Mouse (Mus musculus): ENCODE data around the gene Slc4a10.
"Not testable (repeated sequence)": the region's sequence is repeated elsewhere in the genome, so short reads cannot be mapped to it uniquely, and the experiment has no call there.

Gene Slc4a10

GRCm38 (mm10) chr2:62046421-62046845 is at the start of gene Slc4a10:
Gene Slc4a10, plus strand, starts transcription at chr2:62046462.
- DNase-seq (ENCODE audit: low spot score), result no peak

GRCm38 (mm10) chr2:62001251-62001650 is 45.0 kb upstream of the Slc4a10 start:
- not testable (repeated sequence) for DNase-seq (ENCODE audit: low spot score)

GRCm38 (mm10) chr2:62018209-62018608 is 28.1 kb upstream of the Slc4a10 start:
- DNase-seq (ENCODE audit: low spot score), result no peak

- no peak for DNase-seq (ENCODE audit: low spot score)
These were observed 720 bp downstream of the Slc4a10 start for GRCm38 (mm10) chr2:62046861-62047503.

- no peak for DNase-seq (ENCODE audit: low spot score)
These were observed 1.3 kb downstream of the Slc4a10 start for GRCm38 (mm10) chr2:62047504-62048005.

GRCm38 (mm10) chr2:62048116-62048515 is 1.9 kb downstream of the Slc4a10 start:
- DNase-seq (ENCODE audit: low spot score), result no peak

- DNase-seq (ENCODE audit: low spot score), result no peak
These were observed 30.2 kb downstream of the Slc4a10 start for GRCm38 (mm10) chr2:62076512-62076911.

- no peak for DNase-seq (ENCODE audit: low spot score)
These were observed 41.3 kb downstream of the Slc4a10 start for GRCm38 (mm10) chr2:62087566-62087965.

GRCm38 (mm10) chr2:62088715-62089114 is 42.5 kb downstream of the Slc4a10 start:
- no peak for DNase-seq (ENCODE audit: low spot score)

- no peak for DNase-seq (ENCODE audit: low spot score)
These were observed 42.9 kb downstream of the Slc4a10 start for GRCm38 (mm10) chr2:62089208-62089607.

- DNase-seq (ENCODE audit: low spot score), result no peak
These were observed 54.3 kb downstream of the Slc4a10 start for GRCm38 (mm10) chr2:62100526-62100925.

GRCm38 (mm10) chr2:62115346-62115745 is 69.1 kb downstream of the Slc4a10 start:
- DNase-seq (ENCODE audit: low spot score), result no peak

GRCm38 (mm10) chr2:62129975-62130374 is 83.7 kb downstream of the Slc4a10 start:
- no peak for DNase-seq (ENCODE audit: low spot score)

- DNase-seq (ENCODE audit: low spot score), result no peak
These were observed 88.6 kb downstream of the Slc4a10 start for GRCm38 (mm10) chr2:62134911-62135310.

- DNase-seq (ENCODE audit: low spot score), result no peak
These were observed 101.4 kb downstream of the Slc4a10 start for GRCm38 (mm10) chr2:62147636-62148035.

GRCm38 (mm10) chr2:62149421-62149820 is 103.2 kb downstream of the Slc4a10 start:
- DNase-seq (ENCODE audit: low spot score), result no peak

- no peak for DNase-seq (ENCODE audit: low spot score)
These were observed 104.6 kb downstream of the Slc4a10 start for GRCm38 (mm10) chr2:62150830-62151229.

GRCm38 (mm10) chr2:62210109-62210508 is 163.8 kb downstream of the Slc4a10 start:
- no peak for DNase-seq (ENCODE audit: low spot score)

- DNase-seq (ENCODE audit: low spot score), result no peak
These were observed 164.8 kb downstream of the Slc4a10 start for GRCm38 (mm10) chr2:62211106-62211505.

- DNase-seq (ENCODE audit: low spot score), result no peak
These were observed 181.3 kb downstream of the Slc4a10 start for GRCm38 (mm10) chr2:62227563-62227962.

GRCm38 (mm10) chr2:62231271-62231670 is 185.0 kb downstream of the Slc4a10 start:
- DNase-seq (ENCODE audit: low spot score), result no peak

GRCm38 (mm10) chr2:62244167-62244566 is 197.9 kb downstream of the Slc4a10 start:
- DNase-seq (ENCODE audit: low spot score), result no peak

- no peak for DNase-seq (ENCODE audit: low spot score)
These were observed 222.2 kb downstream of the Slc4a10 start for GRCm38 (mm10) chr2:62268467-62268866.

- no peak for DNase-seq (ENCODE audit: low spot score)
These were observed 225.6 kb downstream of the Slc4a10 start for GRCm38 (mm10) chr2:62271840-62272239.
